Mouse (Mus musculus) frontal cortex, postnatal 25 days (tissue): ENCODE measurements around the gene Rai1.

ENCODE experiments used
- DNase-seq, 2 experiments: peaks; one replicate each; pipeline ENCODE4 v3.0.0; 2022; ENCODE audit warnings: low spot score in 2 of 2

The Rai1 gene

DNA sequence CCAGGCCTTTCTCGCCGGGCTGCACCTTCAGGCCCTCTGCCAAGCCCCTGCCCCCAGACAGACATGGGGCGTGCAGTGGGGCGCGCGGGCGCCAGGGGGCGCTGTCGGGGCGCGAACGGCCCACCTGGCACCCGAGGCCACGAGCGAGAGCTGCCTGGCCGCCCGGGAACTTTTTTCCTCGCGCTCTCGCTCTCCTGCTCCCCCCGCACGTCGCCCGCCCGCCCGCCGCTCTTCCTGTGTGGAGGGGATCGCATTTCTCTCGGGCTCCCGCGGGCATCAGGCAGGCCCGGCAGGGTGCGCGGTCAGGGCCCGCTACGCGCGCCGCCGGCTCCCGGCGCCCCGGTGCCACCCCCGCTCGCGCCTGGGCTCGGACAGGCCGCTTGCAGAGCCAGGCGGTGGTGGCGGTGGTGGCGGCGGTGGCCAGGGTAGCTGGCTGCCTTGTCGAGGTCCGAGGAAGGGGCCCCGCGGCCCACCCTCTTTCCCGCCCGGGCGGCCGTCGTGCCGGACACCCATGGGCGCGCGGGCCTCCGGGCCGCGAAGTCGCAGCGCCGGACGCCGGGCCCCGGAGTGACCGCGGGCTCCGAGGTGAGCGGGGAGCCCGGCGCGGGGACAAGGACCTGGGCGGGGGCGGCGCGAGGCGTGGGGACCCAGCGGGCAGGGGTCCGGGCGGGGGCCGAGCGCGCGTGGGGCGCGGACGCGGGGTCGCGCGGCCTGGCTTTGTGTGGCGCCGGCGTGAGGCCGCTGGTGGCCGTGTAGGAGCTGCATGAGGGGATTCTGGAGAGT is at the start of gene Rai1:
Gene Rai1, plus strand, starts transcription at position 204 of the 783 bp plus-strand sequence.
- DNase-seq: peak; percentile 92 to 94

DNA sequence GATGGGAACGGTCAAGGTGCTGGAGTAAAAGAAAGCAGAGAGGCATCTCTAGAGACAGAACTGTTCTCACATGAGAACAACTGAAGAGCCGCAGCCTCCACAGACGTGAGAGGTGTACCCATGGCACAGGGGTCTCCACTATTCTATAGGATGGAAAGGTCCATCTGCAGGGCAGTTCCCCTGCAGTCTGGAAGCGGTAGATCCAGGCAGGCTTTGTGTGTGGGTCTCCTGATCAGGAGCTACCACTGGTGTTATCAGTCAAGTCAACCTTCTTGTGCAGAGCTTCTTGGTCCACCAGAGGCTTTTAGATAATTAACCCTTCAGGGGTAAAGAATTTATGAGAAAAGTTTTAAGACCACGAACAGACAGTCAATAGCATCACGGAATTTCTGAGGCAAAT is 48.3 kb upstream of the Rai1 start:
- no peak for DNase-seq

DNA sequence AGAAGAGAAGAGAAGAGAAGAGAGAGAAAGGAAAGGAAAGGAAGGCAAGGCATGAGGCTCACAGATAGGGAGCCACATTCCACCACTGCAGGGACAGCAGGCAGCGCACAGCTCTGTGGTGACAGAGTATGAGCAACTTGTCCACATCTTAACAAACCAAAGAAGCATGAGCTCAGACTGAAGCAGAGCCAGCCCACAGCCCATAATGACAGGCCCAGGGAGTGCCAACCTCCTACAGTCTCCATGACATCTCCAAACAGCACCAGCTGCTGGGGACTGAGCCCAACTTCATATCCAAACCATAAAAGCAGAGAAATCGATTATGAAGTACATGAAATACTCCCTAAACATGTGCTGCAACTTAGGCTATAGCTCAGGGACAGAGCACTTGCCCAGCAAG is 46.8 kb upstream of the Rai1 start:
- no peak for DNase-seq

DNA sequence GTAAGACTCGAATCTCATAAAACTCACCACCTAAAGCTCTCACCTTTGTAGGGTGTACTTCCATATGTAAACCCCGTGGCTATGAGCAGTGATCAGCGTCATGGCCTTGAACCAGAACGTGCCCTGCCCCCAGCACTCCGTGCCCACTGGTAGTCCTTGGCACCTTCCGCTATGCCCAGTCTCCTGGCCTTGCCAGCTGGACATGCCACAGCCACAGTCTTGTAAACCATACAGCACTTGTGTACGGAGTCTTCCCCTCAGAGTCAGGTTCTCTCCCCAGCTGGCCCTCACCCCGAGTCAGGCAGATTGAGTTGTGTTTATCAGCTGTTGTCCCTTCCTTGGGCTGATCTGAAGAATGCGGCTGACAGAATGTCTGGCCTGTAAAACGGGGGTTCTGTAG is 46.4 kb upstream of the Rai1 start:
- no peak for DNase-seq

DNA sequence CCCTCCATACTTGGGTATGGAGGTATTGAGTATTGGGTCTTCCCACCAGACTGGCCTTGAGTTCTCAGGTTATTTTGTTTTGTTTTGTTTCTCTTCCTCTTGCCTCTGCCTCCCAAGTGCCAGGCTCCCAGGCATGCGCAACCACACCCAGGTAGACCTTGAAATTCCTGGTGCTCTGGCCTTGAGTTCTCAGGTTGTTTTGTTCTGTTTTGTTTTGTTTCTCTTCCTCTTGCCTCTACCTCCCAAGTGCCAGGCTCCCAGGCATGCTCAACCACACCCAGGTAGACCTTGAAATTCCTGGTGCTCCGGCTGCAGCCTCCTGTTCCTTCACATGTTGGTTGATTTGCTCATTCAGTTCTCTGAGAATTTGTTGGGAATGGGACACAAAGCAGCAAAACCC is 44.8 kb upstream of the Rai1 start:
- DNase-seq: no peak

DNA sequence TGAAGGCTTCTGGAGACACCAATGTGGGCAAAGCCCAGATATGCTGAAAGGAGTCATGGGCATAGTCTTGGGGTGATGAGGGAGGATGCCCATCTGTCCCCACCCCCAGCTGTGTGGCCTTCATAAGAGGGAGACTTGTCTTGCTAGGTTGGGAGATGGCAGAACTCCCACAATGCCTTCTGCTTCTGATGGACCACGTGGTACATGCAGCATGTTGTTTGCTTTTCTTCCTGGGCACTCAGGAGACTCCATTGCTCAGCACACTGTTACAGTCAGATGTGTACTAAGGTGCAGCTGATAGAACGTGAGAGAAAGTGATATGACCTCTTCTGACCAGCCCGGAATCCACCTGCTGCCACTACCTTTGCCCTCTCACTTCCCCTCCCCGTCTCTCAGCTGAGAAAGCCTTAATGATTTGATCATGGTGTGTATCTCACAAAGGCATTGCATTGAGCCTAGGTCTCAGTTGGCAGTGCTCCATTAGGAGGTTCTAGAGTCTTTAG is 43.3 kb upstream of the Rai1 start:
- DNase-seq: no peak

DNA sequence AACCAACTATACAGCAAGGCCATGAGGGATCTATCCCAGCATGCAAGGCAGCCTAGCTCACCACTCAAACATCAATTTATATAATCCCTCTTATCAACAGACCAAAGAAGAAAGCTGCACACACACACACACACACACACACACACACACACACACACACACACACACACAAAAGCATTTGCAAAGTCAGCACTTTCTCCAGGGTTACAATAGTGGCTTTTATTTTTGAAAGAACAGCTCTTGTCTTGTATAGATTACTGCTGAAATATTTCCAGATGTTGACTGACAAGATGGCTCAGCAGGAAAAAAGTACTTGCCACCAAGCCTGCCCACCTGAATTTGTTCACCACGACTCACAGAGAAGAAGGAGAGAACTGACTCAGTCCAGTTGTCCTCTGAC is 39.5 kb upstream of the Rai1 start:
- no peak for DNase-seq

DNA sequence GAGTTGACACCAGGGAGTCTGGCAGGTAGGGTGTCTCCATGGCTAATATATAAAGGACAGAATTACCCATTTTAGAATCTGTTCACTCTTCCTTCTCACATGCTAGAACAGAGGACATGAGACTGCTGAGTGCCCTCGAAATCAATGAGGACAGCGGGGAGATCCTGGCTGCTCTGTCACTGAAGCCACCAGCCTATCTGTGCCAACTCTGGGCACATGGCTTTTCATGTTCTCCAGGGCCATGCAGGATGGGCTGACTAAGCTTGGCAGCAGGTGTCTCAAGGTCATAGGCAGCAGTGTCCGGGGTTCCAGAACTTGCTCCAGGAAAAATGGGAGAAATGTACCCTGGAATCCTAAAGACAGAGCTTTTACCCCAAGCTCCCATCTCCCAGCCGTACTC is 37.2 kb upstream of the Rai1 start:
- no peak for DNase-seq

DNA sequence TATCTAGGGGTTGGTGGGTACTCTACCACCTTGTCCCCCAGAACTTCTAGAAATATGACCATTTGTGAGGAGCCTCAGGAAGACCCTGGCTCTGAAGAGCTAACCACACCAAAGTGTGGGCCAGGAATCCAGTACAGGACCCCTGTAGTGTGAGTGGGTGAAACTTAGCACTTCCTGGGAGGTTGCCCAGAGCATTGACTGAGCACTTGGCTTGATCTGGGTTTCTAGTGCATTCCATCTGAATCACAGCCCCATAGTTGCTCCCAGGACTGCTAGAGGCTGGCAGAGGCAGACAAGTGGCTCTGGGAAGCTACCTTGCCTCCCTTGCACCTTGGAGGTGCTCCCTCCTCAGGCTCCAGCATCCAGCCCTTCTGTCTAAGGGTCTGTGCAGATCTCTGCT is 36.2 kb upstream of the Rai1 start:
- DNase-seq: no peak

DNA sequence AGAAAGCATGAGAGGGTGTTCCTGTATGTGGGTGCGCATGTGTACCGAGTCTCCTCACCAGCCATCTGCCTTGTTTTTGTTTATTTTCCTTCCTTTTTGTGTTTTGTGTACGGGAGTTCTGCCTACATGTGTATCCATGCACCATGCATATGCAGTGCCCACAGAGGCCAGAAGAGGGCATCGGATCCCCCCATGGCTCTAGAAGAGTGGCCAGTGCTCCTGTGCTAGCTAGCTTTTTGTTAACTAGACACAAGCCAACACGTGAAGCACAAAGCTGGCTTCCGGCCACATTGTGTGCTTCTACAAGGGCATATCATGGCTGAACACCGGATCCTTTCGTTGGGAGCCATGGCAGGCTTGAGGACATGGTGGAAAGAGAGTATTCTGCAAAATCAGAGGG is 34.2 kb upstream of the Rai1 start:
- no peak for DNase-seq

DNA sequence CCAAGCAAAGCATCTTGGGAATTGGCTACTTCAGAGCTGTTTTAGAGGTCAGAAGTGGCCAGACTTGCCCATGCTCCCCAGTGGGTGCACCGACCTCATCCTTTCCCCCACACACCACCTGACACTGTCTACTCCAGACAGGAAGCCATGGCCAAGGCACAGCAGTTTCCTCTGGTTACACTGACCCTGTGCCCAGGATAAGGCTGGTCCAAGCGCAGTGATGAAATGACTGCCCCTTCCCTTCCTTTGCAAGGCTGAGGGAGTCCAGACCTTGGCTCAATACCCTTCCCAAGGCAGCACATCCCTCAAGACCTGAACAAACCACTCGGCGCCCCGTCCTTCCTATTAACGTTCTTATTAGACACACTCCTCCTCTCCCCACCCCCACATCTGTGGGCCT is 33.6 kb upstream of the Rai1 start:
- DNase-seq: no peak

DNA sequence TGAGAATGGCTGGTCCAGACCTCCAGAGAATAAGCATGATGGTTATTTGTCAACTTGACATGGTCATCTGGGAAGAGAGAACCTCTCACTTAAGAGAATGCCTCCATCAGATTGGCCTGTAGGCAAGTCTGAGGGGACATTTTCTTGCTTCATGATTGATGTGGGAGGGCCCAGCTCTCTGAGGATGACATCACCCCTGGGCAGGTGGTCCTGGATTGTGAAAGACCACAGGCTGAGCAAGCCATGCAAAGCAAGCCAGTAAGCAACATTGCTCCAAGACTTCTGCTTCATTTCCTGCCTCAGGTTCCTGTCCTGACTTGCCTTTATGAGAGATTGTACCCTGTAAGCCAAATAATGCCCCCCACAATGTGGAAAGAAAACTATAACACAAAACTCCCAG is 31.7 kb upstream of the Rai1 start:
- DNase-seq: no peak

DNA sequence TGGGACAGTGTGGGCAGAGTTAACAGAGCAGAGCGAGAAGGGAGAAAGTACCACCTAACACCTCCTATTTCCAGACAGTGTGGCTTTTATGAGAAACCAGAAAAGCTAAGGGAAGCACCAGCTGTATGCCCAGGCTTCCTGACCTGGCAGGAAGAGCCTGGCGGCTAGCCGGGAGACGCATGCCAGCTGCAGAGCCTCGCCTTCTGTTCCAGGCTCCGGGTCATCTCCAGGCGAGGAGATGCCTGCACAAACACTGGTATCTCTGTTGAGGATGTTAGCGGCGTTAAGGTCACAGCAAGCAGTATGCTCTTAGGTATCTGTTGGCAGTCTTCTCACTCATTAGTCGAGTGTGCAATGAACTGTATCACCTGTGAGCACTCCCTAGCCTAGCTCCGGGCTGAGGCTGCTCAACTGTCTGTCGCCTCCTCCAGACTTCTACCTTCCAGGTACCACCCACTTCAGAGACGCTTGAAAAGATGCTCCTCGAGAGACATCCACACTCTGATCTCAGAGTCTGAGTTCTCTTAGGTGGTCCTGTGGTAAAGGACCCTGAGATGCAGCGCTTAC is 30.8 kb upstream of the Rai1 start:
- no peak for DNase-seq

DNA sequence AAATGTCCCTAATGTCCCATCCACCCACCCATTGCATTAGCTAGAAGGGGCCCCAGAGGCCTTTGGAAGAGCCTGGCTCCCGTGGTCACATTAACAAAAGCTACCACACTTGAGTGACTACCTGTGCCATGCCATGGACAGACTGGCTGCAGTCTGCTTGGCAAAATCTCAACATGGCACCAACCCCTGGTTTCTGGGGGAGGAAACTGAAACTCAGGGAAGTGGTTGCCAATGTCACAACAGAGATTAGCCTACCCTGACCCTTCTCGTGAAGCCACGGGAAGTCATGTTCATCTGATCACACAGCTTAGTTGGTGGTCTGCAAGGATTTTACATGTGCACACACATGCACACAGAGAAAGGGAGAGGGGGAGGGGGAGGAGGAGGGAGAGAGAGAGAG is 28.6 kb upstream of the Rai1 start:
- no peak for DNase-seq

DNA sequence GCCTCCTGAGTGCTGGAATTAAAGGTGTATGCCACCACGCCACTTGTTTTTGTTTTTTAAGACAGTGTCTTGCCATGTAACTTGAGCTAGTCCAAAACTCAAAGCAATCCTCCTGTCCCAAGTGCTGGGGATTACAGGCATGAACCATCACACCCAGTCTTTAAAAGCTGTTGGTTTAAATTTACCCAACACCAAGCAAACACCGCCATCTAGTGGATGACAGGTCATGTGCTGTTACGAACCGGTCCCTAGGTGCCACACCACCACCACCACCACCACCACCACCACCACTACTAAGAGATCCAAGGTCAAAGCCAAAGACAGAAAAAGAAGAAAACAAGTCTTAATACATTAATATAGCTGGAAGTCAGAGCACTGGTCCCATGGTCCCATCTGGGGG is 28.0 kb upstream of the Rai1 start:
- DNase-seq: peak; percentile 32 to 67

DNA sequence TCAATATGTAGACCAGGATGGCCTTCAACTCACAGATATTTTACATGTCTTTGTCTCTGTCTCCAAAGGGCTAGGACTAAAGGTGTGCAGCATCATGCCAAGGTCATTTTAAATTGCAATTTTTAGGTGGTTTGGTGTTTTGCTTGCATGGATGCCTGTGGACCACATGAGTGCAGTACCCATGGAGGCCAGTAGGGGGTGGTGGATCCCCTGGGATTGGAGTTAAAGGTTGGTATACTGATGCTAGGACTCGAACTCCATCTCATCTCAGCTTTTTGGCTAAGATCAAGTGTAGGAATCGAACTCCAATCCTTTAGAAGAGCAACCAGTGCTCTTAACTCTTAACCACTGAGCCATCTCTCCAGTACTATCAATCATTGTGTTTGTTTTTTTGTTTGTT is 20.2 kb upstream of the Rai1 start:
- DNase-seq: no peak

DNA sequence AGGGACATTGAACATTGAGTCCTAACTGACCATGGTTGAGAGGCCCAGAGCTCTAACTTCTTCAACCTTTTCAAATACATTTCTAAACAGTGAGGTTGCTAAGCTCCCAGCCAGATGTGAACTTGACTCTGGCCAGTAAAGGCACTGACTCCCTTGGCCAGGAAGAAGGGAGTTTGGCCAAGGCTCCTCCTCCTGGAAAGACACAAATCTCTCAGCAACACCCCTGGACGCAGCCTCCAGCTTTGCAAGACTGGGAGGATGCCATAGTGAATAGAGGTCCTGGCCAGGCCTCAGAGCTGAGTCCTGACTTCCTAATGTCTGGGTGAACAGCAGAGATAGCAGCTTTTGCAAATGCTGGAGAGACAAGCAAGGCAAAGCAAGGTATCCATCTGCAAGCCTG is 18.1 kb upstream of the Rai1 start:
- DNase-seq: no peak

DNA sequence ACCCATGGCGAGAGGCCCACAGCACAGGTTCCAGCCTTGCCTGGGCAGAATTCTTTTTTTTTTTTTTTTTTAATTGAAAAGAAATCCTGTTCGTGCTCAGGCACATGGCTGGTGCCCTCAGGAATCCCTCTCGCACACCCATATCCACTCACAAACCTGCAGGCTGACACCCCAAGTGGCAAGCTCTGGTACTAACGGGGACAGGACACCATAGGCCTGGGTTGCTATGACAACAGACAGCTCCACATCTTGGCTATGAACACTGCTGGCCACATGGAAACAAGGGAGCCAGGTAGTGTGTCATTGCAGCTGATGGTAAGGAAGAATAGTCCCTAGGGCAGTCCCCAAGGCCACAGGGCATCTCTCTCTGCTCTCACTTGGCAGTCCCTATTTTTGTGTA is 15.9 kb upstream of the Rai1 start:
- no peak for DNase-seq

DNA sequence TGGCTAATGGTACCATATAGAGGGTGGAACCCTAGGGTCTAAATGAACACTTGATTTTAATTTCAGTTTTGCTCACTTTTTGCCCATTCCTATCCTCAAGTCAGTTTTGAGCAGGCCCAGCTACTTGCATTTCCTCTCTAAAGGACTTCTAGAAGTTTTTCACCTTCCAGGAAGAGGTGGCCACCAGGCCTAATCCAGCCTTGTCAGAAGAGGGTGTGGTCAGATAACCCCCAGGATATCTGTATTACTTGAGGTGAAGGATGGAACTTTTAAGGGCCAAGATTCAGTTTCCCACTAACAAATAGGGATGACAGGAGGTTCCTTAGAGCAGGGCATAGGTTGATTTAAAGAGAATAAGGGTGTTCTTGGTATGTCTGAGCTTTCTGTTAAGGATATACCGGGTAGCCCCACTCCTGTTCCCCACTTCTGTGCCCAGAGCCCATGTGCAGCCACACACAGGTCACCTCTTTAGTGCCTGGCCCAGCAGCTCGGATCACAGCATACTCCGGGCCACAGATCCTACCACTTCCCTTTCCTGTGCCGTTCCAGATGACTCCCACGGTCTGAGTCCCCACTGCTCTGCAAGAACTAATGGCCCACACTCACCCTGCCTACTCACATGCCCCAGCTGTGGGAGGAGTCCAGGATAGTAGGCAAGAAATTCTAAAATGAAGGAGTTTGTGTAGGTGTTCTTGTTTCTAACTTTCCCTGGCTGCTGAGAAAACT is 14.0 kb upstream of the Rai1 start:
- DNase-seq: no peak

DNA sequence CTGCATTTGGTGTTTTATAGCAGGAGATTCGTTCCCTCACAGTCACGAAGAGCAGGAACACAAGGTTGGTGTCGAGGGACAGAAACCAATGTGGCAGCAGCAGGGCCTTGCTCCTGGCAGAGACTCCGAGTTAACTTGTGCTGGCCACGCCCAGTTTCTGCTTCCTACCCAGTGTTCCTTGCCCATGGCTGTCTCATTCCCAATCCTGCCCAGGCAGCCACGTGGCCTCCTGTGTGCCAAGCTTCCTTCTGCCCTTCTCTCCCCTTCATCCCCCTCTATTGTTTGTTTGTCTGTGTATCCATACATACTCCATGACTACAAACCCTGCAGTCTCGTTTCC is 13.4 kb upstream of the Rai1 start:
- DNase-seq: no peak

DNA sequence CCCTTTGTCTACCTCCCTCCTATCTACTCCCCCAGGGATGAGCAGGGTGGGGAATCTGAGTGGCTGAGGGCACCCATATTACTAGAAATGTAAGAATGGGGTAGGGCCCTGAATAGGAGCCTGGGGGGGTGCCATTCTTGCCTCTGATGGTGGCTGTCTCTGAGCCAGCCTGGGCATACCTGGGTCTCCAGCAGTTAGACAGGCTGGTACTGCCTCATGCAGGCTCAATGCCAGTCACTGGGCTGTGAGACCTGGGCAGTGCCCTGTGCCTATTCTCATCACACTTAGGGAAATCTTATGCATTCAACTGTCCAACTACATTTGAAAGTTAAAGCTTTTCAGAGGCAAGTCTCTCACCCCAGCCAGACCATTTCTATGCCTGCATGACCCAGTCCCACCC is 11.6 kb upstream of the Rai1 start:
- no peak for DNase-seq

DNA sequence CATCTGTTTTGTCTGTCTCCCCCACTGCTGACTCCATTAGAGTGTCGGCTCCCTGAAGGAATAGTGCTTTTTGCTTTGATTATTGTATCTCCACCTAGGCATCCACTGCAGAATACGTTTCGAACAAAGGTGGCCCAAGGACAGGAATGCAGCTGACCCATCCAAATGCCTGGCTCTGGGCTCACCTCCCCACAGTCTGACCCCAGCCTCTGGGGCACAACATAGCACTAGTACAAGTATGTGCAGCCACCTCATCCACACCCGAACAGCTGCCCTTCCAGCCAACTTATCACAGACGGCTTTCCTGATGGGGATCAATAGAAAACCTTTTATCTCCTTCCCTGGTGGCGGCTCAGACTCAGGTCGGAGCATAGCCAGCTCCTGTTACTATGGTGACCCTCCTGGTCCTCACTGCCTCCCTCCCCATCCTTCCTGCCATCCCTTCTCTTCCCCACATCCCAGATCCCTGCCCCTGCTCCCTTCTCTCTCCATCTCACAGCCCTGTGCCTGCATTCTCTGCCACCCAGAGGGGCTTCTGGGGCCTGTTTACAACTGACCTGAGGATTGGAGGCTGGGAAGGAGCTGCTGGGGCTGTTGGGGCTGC is 10.7 kb upstream of the Rai1 start:
- DNase-seq: no peak
